Comparison of ENCODE assay signal across 24 mouse cellular contexts in genomic region chrX:22898698-22899051, GRCm38 (mm10).
A peak's percentile ranks its signal among the peaks of the same experiment; 100 is the strongest.
DNase-seq lines count a peak whose midpoint lies in the region; ATAC-seq and TF ChIP-seq lines count a peak whose summit lies in the region.
"Had no signal": no experiment of that assay in that cellular context is flagged by ENCODE, and none has a peak within 500 bp of the region (broad histone marks: within the 10 kb centered on the region; RNA-seq: fewer than 3 reads in every experiment).

No protein-coding gene starts in this region.

- 64% methylated on average over 1 of the region's 1 CpGs for WGBS in hindbrain, embryonic 11.5 days
- WGBS in hindbrain, embryonic 13.5 days, result 41% methylated on average over 1 of the region's 1 CpGs
- WGBS in neural tube, embryonic 11.5 days, result 70% methylated on average over 1 of the region's 1 CpGs
- WGBS in neural tube, embryonic 15.5 days, result 61% methylated on average over 1 of the region's 1 CpGs
- 20% methylated on average over 1 of the region's 1 CpGs for WGBS in forebrain, embryonic 14.5 days
- 42% methylated on average over 1 of the region's 1 CpGs for WGBS in forebrain, postnatal 0 days
- 69% methylated on average over 1 of the region's 1 CpGs for WGBS in intestine, embryonic 15.5 days

- H3K27ac ChIP-seq in hindbrain, embryonic 11.5 days (ENCODE audit: low read depth, low read length), result 0 out of 2 replicates have a peak overlapping the region, but pooled peaks have one; percentile 6
- no peak overlapping the region for H3K27ac ChIP-seq in hindbrain, embryonic 13.5 days
- H3K27ac ChIP-seq in neural tube, embryonic 11.5 days (ENCODE audit: low read depth, low read length), result no peak overlapping the region
- no peak overlapping the region for H3K27ac ChIP-seq in neural tube, embryonic 15.5 days (replicated peaks)
- H3K27ac ChIP-seq in forebrain, embryonic 14.5 days (ENCODE audit: low read depth, low read length), result no peak overlapping the region
- H3K27ac ChIP-seq in forebrain, postnatal 0 days (ENCODE audit: low read depth, low read length), result no peak overlapping the region
- no peak overlapping the region for H3K27ac ChIP-seq in intestine, embryonic 15.5 days
- H3K27ac ChIP-seq: gastrocnemius, adult 2 months; heart, embryonic 15.5 days; hindbrain, embryonic 10.5 days; hindbrain, embryonic 15.5 days had no signal

- TF ChIP-seq CTCF in forebrain, postnatal 0 days (IDR thresholded peaks at IDR 0.05; ENCODE audit: low read depth), result no peak

- ATAC-seq in hindbrain, embryonic 11.5 days (ENCODE audit: low FRiP score), result peak; percentile 63
- no peak for ATAC-seq in hindbrain, embryonic 13.5 days (ENCODE audit: low FRiP score)
- ATAC-seq in neural tube, embryonic 11.5 days (ENCODE audit: insufficient read depth, low FRiP score, low TSS enrichment), result peak; percentile 72
- no peak for ATAC-seq in neural tube, embryonic 15.5 days (ENCODE audit: low FRiP score)
- peak; percentile 73 for ATAC-seq in forebrain, embryonic 14.5 days
- ATAC-seq in forebrain, postnatal 0 days, result peak; percentile 34; the same call in 1 of the 2 replicates
- ATAC-seq in intestine, embryonic 15.5 days, result no peak
- ATAC-seq: activated CD4-positive, CD25-positive, alpha-beta regulatory T cell, adult 4 months had no signal

- no peaks in the 10 kb centered on the region for H3K4me1 ChIP-seq in hindbrain, embryonic 11.5 days (replicated peaks; ENCODE audit: control insufficient read depth, insufficient read depth, low read length)
- no peaks in the 10 kb centered on the region for H3K4me1 ChIP-seq in hindbrain, embryonic 13.5 days (replicated peaks)
- no peaks in the 10 kb centered on the region for H3K4me1 ChIP-seq in neural tube, embryonic 11.5 days (ENCODE audit: control insufficient read depth, insufficient read depth, low read length)
- no peaks in the 10 kb centered on the region for H3K4me1 ChIP-seq in neural tube, embryonic 15.5 days
- no peaks in the 10 kb centered on the region for H3K4me1 ChIP-seq in forebrain, embryonic 14.5 days (ENCODE audit: control insufficient read depth, insufficient read depth, low read length)
- H3K4me1 ChIP-seq in forebrain, postnatal 0 days (ENCODE audit: insufficient read depth), result no peaks in the 10 kb centered on the region
- no peaks in the 10 kb centered on the region for H3K4me1 ChIP-seq in intestine, embryonic 15.5 days (replicated peaks)
- H3K4me1 ChIP-seq: heart, embryonic 12.5 days; heart, embryonic 15.5 days; hindbrain, embryonic 10.5 days; hindbrain, embryonic 15.5 days had no signal

- H3K4me2 ChIP-seq in hindbrain, embryonic 11.5 days (replicated peaks; ENCODE audit: low read depth, low read length), result no peak overlapping the region
- H3K4me2 ChIP-seq in hindbrain, embryonic 13.5 days, result no peak overlapping the region
- no peak overlapping the region for H3K4me2 ChIP-seq in neural tube, embryonic 11.5 days (ENCODE audit: low read depth)
- H3K4me2 ChIP-seq in neural tube, embryonic 15.5 days, result no peak overlapping the region
- no peak overlapping the region for H3K4me2 ChIP-seq in forebrain, embryonic 14.5 days (ENCODE audit: low read length)
- H3K4me2 ChIP-seq in forebrain, postnatal 0 days (ENCODE audit: low read depth), result no peak overlapping the region
- H3K4me2 ChIP-seq in intestine, embryonic 15.5 days (replicated peaks), result no peak overlapping the region
- H3K4me2 ChIP-seq: heart, embryonic 12.5 days; heart, embryonic 15.5 days; hindbrain, embryonic 15.5 days had no signal

- no peaks in the 10 kb centered on the region for H3K9me3 ChIP-seq in hindbrain, embryonic 11.5 days (ENCODE audit: control insufficient read depth, low read length)
- H3K9me3 ChIP-seq in hindbrain, embryonic 13.5 days, result no peaks in the 10 kb centered on the region
- no peaks in the 10 kb centered on the region for H3K9me3 ChIP-seq in neural tube, embryonic 11.5 days (ENCODE audit: control insufficient read depth, low read length)
- no peaks in the 10 kb centered on the region for H3K9me3 ChIP-seq in neural tube, embryonic 15.5 days (replicated peaks)
- H3K9me3 ChIP-seq in forebrain, embryonic 14.5 days (replicated peaks; ENCODE audit: control insufficient read depth, low read length), result no peaks in the 10 kb centered on the region
- no peaks in the 10 kb centered on the region for H3K9me3 ChIP-seq in forebrain, postnatal 0 days (ENCODE audit: low read length)
- H3K9me3 ChIP-seq in intestine, embryonic 15.5 days, result no peaks in the 10 kb centered on the region
- H3K9me3 ChIP-seq: heart, embryonic 12.5 days; heart, embryonic 15.5 days; hindbrain, embryonic 10.5 days; hindbrain, embryonic 15.5 days had no signal

- DNase-seq in hindbrain, embryonic 11.5 days (ENCODE audit: low spot score), result no peak
- DNase-seq in neural tube, embryonic 11.5 days (ENCODE audit: low spot score), result no peak
- DNase-seq in forebrain, embryonic 14.5 days (ENCODE audit: low spot score), result peak; percentile 2
- peak; percentile 2 for DNase-seq in forebrain, postnatal 0 days
- DNase-seq in heart, adult 9 months (ENCODE audit: low spot score in 2 of 2), result no peak
- DNase-seq: adrenal gland, adult 8-10 months; adrenal gland, postnatal 25 days; cerebellum, adult 18-20 months; cerebellum, adult 9-10 months; cerebellum, postnatal 14 days; gastrocnemius, adult 2 months; gastrocnemius, postnatal 14 days; heart, adult 11 months; heart, postnatal 10 days; heart, postnatal 36 days; kidney, adult 11 months had no signal

- no peaks in the 10 kb centered on the region for H3K27me3 ChIP-seq in hindbrain, embryonic 11.5 days (ENCODE audit: control insufficient read depth, insufficient read depth, low read length)
- no peaks in the 10 kb centered on the region for H3K27me3 ChIP-seq in hindbrain, embryonic 13.5 days
- no peaks in the 10 kb centered on the region for H3K27me3 ChIP-seq in neural tube, embryonic 11.5 days (ENCODE audit: control insufficient read depth, insufficient read depth, low read length)
- H3K27me3 ChIP-seq in neural tube, embryonic 15.5 days (replicated peaks), result no peaks in the 10 kb centered on the region
- no peaks in the 10 kb centered on the region for H3K27me3 ChIP-seq in forebrain, embryonic 14.5 days (replicated peaks; ENCODE audit: control insufficient read depth, insufficient read depth, low read length)
- no peaks in the 10 kb centered on the region for H3K27me3 ChIP-seq in forebrain, postnatal 0 days (ENCODE audit: insufficient read depth, low read length)
- H3K27me3 ChIP-seq in intestine, embryonic 15.5 days (replicated peaks), result no peaks in the 10 kb centered on the region
- H3K27me3 ChIP-seq: heart, embryonic 12.5 days; heart, embryonic 15.5 days; hindbrain, embryonic 15.5 days had no signal

- H3K4me3 ChIP-seq in hindbrain, embryonic 11.5 days (ENCODE audit: low read depth, low read length), result no peak overlapping the region
- H3K4me3 ChIP-seq in hindbrain, embryonic 13.5 days, result no peak overlapping the region
- H3K4me3 ChIP-seq in neural tube, embryonic 11.5 days (ENCODE audit: low read depth, low read length), result no peak overlapping the region
- no peak overlapping the region for H3K4me3 ChIP-seq in neural tube, embryonic 15.5 days (replicated peaks)
- H3K4me3 ChIP-seq in forebrain, embryonic 14.5 days (ENCODE audit: low read depth, low read length), result no peak overlapping the region
- H3K4me3 ChIP-seq in forebrain, postnatal 0 days (ENCODE audit: low read depth, low read length), result no peak overlapping the region
- no peak overlapping the region for H3K4me3 ChIP-seq in intestine, embryonic 15.5 days (replicated peaks)
- H3K4me3 ChIP-seq: gastrocnemius, adult 2 months; heart, embryonic 12.5 days; heart, embryonic 15.5 days; hindbrain, embryonic 10.5 days; hindbrain, embryonic 15.5 days had no signal

- no peak overlapping the region for H3K9ac ChIP-seq in hindbrain, embryonic 11.5 days (ENCODE audit: low read depth, low read length)
- H3K9ac ChIP-seq in hindbrain, embryonic 13.5 days, result no peak overlapping the region
- no peak overlapping the region for H3K9ac ChIP-seq in neural tube, embryonic 11.5 days (ENCODE audit: low read length)
- H3K9ac ChIP-seq in neural tube, embryonic 15.5 days (replicated peaks), result no peak overlapping the region
- H3K9ac ChIP-seq in forebrain, embryonic 14.5 days (ENCODE audit: low read length), result no peak overlapping the region
- H3K9ac ChIP-seq in forebrain, postnatal 0 days, result no peak overlapping the region
- H3K9ac ChIP-seq in intestine, embryonic 15.5 days, result no peak overlapping the region
- H3K9ac ChIP-seq: heart, embryonic 12.5 days; heart, embryonic 15.5 days; hindbrain, embryonic 15.5 days had no signal

- no peaks in the 10 kb centered on the region for H3K36me3 ChIP-seq in hindbrain, embryonic 11.5 days (ENCODE audit: control insufficient read depth, insufficient read depth, low read length)
- H3K36me3 ChIP-seq in hindbrain, embryonic 13.5 days, result no peaks in the 10 kb centered on the region
- H3K36me3 ChIP-seq in neural tube, embryonic 11.5 days (ENCODE audit: control insufficient read depth, insufficient read depth, low read length), result no peaks in the 10 kb centered on the region
- no peaks in the 10 kb centered on the region for H3K36me3 ChIP-seq in neural tube, embryonic 15.5 days
- no peaks in the 10 kb centered on the region for H3K36me3 ChIP-seq in forebrain, embryonic 14.5 days (ENCODE audit: control insufficient read depth, insufficient read depth, low read length)
- no peaks in the 10 kb centered on the region for H3K36me3 ChIP-seq in forebrain, postnatal 0 days (ENCODE audit: insufficient read depth)
- H3K36me3 ChIP-seq in intestine, embryonic 15.5 days, result no peaks in the 10 kb centered on the region
- H3K36me3 ChIP-seq: heart, embryonic 12.5 days; heart, embryonic 15.5 days; hindbrain, embryonic 10.5 days; hindbrain, embryonic 15.5 days had no signal

Comparison
In these comparisons a context has a peak if more than half of its experiments do, and no peak if none do; other contexts are left out.
1. ATAC-seq: peak in hindbrain, embryonic 11.5 days (single experiment), neural tube, embryonic 11.5 days (single experiment), forebrain, embryonic 14.5 days (single experiment) and forebrain, postnatal 0 days (single experiment); none in hindbrain, embryonic 13.5 days (single experiment), neural tube, embryonic 15.5 days (single experiment) and intestine, embryonic 15.5 days (single experiment).
2. DNase-seq: peak in forebrain, embryonic 14.5 days (single experiment) and forebrain, postnatal 0 days (single experiment); none in hindbrain, embryonic 11.5 days (single experiment), neural tube, embryonic 11.5 days (single experiment) and heart, adult 9 months (0 of 2).